Comparison of ENCODE assay signal across 13 mouse cellular contexts in genomic region chr14:122901715-122902114, GRCm38 (mm10). TPM values are rescaled to one million over a fixed set of nuclear protein-coding genes. Genes with fewer than 3 reads are reported as not detected.
A peak's percentile ranks its signal among the peaks of the same experiment; 100 is the strongest.
DNase-seq lines count a peak whose midpoint lies in the region; ATAC-seq lines count a peak whose summit lies in the region.
"Had no signal": no experiment of that assay in that cellular context is flagged by ENCODE, and none has a peak within 500 bp of the region (broad histone marks: within the 10 kb centered on the region; RNA-seq: fewer than 3 reads in every experiment).

No protein-coding gene starts in this region.

- peak overlapping the region; percentile 32; the same call in 1 of the 2 replicates for H3K27ac ChIP-seq in kidney, embryonic 14.5 days (ENCODE audit: low read depth, low read length)
- no peak overlapping the region for H3K27ac ChIP-seq in limb, embryonic 10.5 days
- H3K27ac ChIP-seq: embryonic facial prominence, embryonic 13.5 days; forebrain, embryonic 10.5 days; limb, embryonic 15.5 days; midbrain, embryonic 13.5 days had no signal

- H3K9me3 ChIP-seq in kidney, embryonic 14.5 days (ENCODE audit: control insufficient read depth, low read length): no peaks in the 10 kb centered on the region
- H3K9me3 ChIP-seq in limb, embryonic 10.5 days (replicated peaks): no peaks in the 10 kb centered on the region
- H3K9me3 ChIP-seq: embryonic facial prominence, embryonic 13.5 days; limb, embryonic 15.5 days; midbrain, embryonic 13.5 days had no signal

- H3K4me2 ChIP-seq in kidney, embryonic 14.5 days (replicated peaks; ENCODE audit: low read depth, low read length): no peak overlapping the region
- H3K4me2 ChIP-seq: embryonic facial prominence, embryonic 13.5 days; limb, embryonic 15.5 days; midbrain, embryonic 13.5 days had no signal

- no peak overlapping the region for H3K4me3 ChIP-seq in kidney, embryonic 14.5 days (ENCODE audit: low read length)
- H3K4me3 ChIP-seq in limb, embryonic 10.5 days: no peak overlapping the region
- H3K4me3 ChIP-seq: embryonic facial prominence, embryonic 13.5 days; forebrain, embryonic 10.5 days; limb, embryonic 15.5 days; midbrain, embryonic 13.5 days had no signal

- 81% methylated on average over 2 of the region's 2 CpGs for WGBS in kidney, embryonic 14.5 days
- WGBS in limb, embryonic 10.5 days: 91% methylated on average over 2 of the region's 2 CpGs

- H3K27me3 ChIP-seq in kidney, embryonic 14.5 days (ENCODE audit: control insufficient read depth, insufficient read depth, low read length): no peaks in the 10 kb centered on the region
- no peaks in the 10 kb centered on the region for H3K27me3 ChIP-seq in limb, embryonic 10.5 days (ENCODE audit: low read depth, poor library complexity, severe bottlenecking)
- H3K27me3 ChIP-seq: embryonic facial prominence, embryonic 13.5 days; limb, embryonic 15.5 days; midbrain, embryonic 13.5 days; Patski had no signal

- ATAC-seq in kidney, embryonic 14.5 days (ENCODE audit: low FRiP score, low TSS enrichment): peak; percentile 16; the same call in 1 of the 2 replicates
- ATAC-seq: midbrain, embryonic 13.5 days; Patski had no signal

- no peak overlapping the region for H3K9ac ChIP-seq in kidney, embryonic 14.5 days (ENCODE audit: low read depth, low read length)
- H3K9ac ChIP-seq: embryonic facial prominence, embryonic 13.5 days; limb, embryonic 15.5 days; midbrain, embryonic 13.5 days had no signal

- no peak for DNase-seq in kidney, adult 8-10 months
- peak; percentile 29 for DNase-seq in CD4-positive helper T cell, adult 2 months (ENCODE audit: low read depth, low spot score)
- DNase-seq in CD4-positive, CD25-positive, alpha-beta regulatory T cell, adult 2 months (ENCODE audit: low read depth, low spot score): peak; percentile 31
- DNase-seq in limb, embryonic 10.5 days (ENCODE audit: low spot score): peak; percentile 1
- no peak for DNase-seq in adrenal gland, postnatal 14 days
- no peak for DNase-seq in adrenal gland, adult 18-20 months (ENCODE audit: low spot score in 2 of 2)
- DNase-seq: right cerebral cortex, postnatal 25 days had no signal

- no peaks in the 10 kb centered on the region for H3K36me3 ChIP-seq in kidney, embryonic 14.5 days (ENCODE audit: control insufficient read depth, insufficient read depth, low read length)
- 0 out of 2 replicates have a peak, but pooled peaks cover 3% of the 10 kb centered on the region for H3K36me3 ChIP-seq in limb, embryonic 10.5 days
- H3K36me3 ChIP-seq: forebrain, embryonic 10.5 days; limb, embryonic 15.5 days; midbrain, embryonic 13.5 days had no signal

- no peaks in the 10 kb centered on the region; the same call in 1 of the 2 replicates for H3K4me1 ChIP-seq in kidney, embryonic 14.5 days (ENCODE audit: control insufficient read depth, insufficient read depth, low read length)
- no peaks in the 10 kb centered on the region for H3K4me1 ChIP-seq in limb, embryonic 10.5 days
- H3K4me1 ChIP-seq: midbrain, embryonic 13.5 days had no signal

RNA-seq across cellular contexts. Expression of gene Ggact, which starts 11.8 kb away (rescaled TPM):
- 14.2 and 16.4 TPM in 2 replicates for polyA plus RNA-seq in kidney, embryonic 14.5 days (2014; fragmentation: Nextera tagmentation; extraction: Ambion mirVana)
- 8.0 and 8.8 TPM in 2 replicates for polyA plus RNA-seq in limb, embryonic 10.5 days (2016; fragmentation: Nextera tagmentation; extraction: Ambion mirVana)
- 29.2 and 40.9 TPM in 2 replicates for total RNA-seq in adrenal gland, postnatal 14 days (2021)
- total RNA-seq in adrenal gland, adult 18-20 months (2021): 10 to 100 TPM; 41.6 to 52.9 TPM

Comparison
In these comparisons a context has a peak if more than half of its experiments do, and no peak if none do; other contexts are left out.
1. DNase-seq: peak in CD4-positive helper T cell, adult 2 months (single experiment), CD4-positive, CD25-positive, alpha-beta regulatory T cell, adult 2 months (single experiment) and limb, embryonic 10.5 days (single experiment); none in kidney, adult 8-10 months (0 of 2), adrenal gland, postnatal 14 days (single experiment) and adrenal gland, adult 18-20 months (0 of 2).